Mouse (Mus musculus) left cerebral cortex, adult 2 months (tissue): ENCODE data around the gene Tia1. TPM values are rescaled to one million over a fixed set of nuclear protein-coding genes. Genes with fewer than 3 reads are reported as not detected.

ENCODE experiments used
- DNase-seq, 2 experiments: peaks; one replicate each; pipeline ENCODE4 v3.0.0; 2021 to 2022; ENCODE audit warnings: low spot score in 2 of 2, mixed read lengths in 1 of 2; ENCODE audit errors: extremely low spot score in 1 of 2
- H3K27ac ChIP-seq: fragments of 200-600 bp; 2 replicates; pipeline ENCODE4 v1.8.1; 2022
- H3K4me3 ChIP-seq: fragments of 200-600 bp; 2 replicates; pipeline ENCODE4 v1.8.1; 2022
- CTCF ChIP-seq: fragments of 200-600 bp; IDR thresholded peaks from 2 replicates; pipeline ENCODE4 v1.8.1; 2022; ENCODE audit warnings: antibody characterized with exemption, mild to moderate bottlenecking, moderate library complexity
- intact Hi-C: fragments of 180-260 bp; cut with DNase I; formaldehyde crosslinking; loops from one replicate; pipeline ENCODE4 v1.15.1; 2025
- long read RNA-seq, 2 experiments: library from polyadenylated mRNA; stranded (forward); transcript quantifications; one replicate each; pipeline ENCODE4 v2.0.0; 2021; ENCODE audit warnings: borderline mapping rate in 2 of 2
- total RNA-seq, 2 experiments: library from RNA; stranded (reverse); gene quantifications; 2 replicates each; pipeline ENCODE4 v1.2.3; 2021

Tia1 gene
- total RNA-seq = 100 to 1,000 TPM; 117 to 119 TPM
- long read RNA-seq, experiment 1, full-length matches to known transcripts = 14 of 64 reads
- long read RNA-seq, experiment 1, partial matches to known transcripts = 7 of 64 reads
- long read RNA-seq, experiment 1, other reads (novel, unspliced or antisense) = 43 of 64 reads
- long read RNA-seq, experiment 2, full-length matches to known transcripts = 25 of 74 reads
- long read RNA-seq, experiment 2, partial matches to known transcripts = 15 of 74 reads
- long read RNA-seq, experiment 2, other reads (novel, unspliced or antisense) = 34 of 74 reads

DNA sequence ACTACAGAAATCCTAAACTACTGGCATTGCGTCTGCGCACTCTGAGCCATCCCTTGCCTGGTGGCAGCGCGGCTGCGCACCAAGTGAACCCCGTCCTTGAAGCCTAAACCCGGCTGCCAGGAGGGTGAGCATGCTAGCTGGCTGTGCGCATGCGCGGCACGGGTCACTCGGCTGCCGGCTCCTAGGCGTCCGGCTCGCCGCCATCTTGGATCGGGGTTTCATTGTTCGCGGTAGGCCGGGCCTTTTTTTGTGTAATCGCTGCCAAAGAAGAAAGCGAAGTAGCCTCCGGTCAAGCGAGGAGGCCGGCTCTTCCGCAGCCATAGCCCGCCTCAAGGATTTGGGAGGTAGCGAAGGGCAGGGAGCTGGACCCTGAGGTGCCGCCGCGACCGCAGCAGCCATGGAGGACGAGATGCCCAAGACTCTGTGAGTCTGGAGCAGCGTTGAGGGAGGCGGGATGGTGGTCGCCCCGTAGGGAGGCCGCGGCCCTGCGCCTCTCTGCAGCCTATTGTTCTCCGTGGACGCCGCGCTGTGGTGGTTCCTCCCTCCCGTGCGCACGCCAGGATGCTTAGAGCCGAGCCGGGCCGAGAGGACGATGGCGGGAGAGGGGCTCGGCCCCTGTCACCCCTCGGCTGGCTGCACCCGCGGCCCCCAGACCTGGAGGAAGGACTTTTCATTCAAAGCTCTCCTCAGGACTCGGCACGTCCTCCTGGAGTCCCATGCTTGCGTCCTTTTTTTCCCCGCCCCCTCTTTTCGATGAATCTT is at the start of gene Tia1:
Tia1 (plus strand) TSS at position 120 of the 762 bp plus-strand sequence.
- DNase-seq = peak; percentile 97
- intact Hi-C loops = loop anchor here (1.0 kb wide), 1 partner anchor 123 kb away; no protein-coding TSS in a partner anchor
- Histone ChIP-seq H3K4me3 (peak within 1 kb of the TSS; percentile 69), H3K27ac (peak within 1 kb of the TSS; percentile 100)
- TF ChIP-seq CTCF = no peak

DNA sequence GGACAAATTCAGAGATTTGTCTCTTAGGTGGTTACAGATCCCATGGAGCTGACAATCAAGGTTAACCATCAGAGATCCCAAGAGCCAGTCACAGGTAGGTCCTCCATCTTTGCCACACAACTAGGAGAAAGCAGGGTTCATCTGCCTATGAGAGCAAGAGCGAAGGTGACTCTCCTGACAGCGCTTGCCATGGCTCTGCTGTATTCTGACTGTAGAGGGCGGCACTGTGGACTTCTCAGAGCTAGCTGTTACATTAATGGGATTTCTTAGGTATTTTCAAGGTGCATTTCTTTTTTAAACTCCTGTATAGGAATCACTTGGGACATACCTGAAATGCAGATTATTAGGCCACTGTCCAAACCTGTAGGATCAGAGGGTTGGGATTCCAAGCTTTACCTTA is 49.1 kb upstream of the Tia1 start:
- intact Hi-C loops = no loop called here
- H3K4me3 ChIP-seq = no peak overlapping the region
- TF ChIP-seq CTCF = no peak; the same call in 1 of the 2 replicates
- no peak for DNase-seq
- H3K27ac ChIP-seq = no peak overlapping the region

GRCm38 (mm10) chr6:86356956-86357355 is 47.1 kb upstream of the Tia1 start:
- no peak for DNase-seq
- Histone ChIP-seq H3K27ac (no peak overlapping the region), H3K4me3 (no peak overlapping the region)
- no peak for TF ChIP-seq CTCF
- intact Hi-C loops = no loop called here

DNA sequence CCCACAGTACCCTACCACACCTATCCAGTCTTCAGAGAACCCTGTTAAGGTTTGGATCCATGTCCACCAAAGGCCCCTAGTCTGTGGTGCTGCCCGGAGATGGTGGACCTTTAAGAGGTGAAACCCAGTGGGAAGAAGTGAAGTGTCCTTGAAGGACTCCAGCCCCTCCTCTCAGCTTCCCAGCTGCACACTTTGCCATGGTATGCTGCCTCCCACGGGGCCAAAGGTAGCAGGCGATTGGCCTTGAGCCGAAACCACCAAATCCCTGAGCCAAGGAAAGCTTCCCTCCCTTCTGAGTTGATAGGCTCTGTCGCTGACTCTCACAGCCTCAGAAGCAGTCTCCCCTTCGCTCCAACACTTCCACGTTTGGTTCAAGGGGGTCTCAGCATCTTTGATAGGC is 43.3 kb upstream of the Tia1 start:
- no peak for DNase-seq
- TF ChIP-seq CTCF = no peak
- H3K27ac ChIP-seq = no peak overlapping the region
- intact Hi-C loops = loop anchor here (5.0 kb wide), 1 partner anchor 83 kb away; no protein-coding TSS in a partner anchor
- H3K4me3 ChIP-seq = no peak overlapping the region

DNA sequence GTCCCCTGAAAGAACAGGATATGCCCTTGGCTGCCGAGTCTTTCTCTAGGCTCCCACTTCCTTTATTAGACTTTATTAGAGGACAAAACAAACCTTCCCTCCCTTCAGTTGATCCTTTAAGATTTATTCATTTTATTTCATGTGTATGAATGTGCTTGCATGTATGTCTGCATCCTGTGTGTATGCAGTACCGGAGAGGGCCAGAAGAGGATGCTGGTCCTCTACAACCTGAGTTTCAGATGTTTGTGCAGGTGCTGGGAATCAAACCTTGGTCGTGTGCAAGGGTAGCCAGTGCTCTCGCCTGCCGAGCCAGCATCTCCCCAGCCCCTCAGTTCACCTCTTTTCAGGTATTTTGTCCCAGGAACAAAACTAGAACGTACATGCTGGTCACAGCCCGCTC is 42.6 kb upstream of the Tia1 start:
- TF ChIP-seq CTCF = no peak; the same call in 1 of the 2 replicates
- no peak for DNase-seq
- intact Hi-C loops = loop anchor here (5.0 kb wide), 1 partner anchor 84 kb away; no protein-coding TSS in a partner anchor
- no peak overlapping the region for H3K4me3 ChIP-seq
- H3K27ac ChIP-seq = no peak overlapping the region

DNA sequence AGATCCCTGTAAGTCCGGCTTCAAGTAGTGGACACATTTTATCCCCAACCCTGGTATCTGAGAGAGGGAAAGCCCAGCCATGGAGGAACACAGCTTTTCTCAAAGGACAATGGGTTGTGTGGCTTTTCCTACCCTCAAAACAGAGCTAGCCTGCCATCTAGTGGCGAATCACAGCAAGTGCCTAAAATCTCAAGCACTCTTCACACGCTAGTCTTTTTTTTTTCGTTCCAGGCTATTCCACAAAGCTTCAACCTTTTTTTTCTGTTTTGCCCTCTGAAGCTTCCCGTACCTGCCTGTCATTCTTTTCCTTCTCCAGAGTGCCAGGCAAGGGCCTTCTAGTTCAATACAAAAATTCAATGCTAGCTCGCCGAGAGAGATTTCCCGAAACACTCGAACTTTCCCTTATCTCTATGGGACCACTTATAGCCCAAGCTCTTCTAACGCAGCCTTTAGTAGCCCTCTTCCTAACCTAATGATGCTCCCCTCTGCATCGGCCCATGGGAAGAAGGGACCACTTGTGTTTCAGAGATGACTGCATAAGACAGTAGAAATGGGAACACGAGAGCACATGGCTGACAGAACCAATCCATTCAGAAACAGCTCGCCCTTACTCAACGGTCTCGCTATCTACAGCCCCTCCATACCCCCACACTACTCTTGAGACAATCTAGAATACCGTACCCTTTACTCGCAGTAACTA is 39.4 kb upstream of the Tia1 start:
- intact Hi-C loops = loop anchor here (1.0 to 5.0 kb wide), 5 partner anchors 87 to 336 kb away; partner anchors contain the start of genes Add2 and Tgfa
- peak; percentile 79 to 81 for DNase-seq
- Histone ChIP-seq H3K27ac (peak overlapping the region; percentile 95), H3K4me3 (peak overlapping the region; percentile 60)
- TF ChIP-seq CTCF = peak; percentile 94

GRCm38 (mm10) chr6:86365371-86366124 is 38.5 kb upstream of the Tia1 start, which contains the start of gene Fam136a:
Gene Fam136a, plus strand, starts transcription at chr6:86365646.
- Histone ChIP-seq H3K4me3 (peak within 1 kb of the TSS; percentile 60), H3K27ac (peak within 1 kb of the TSS; percentile 95)
- DNase-seq = peak; percentile 92
- intact Hi-C loops = loop anchor here (2.0 kb wide), 2 partner anchors 171 to 337 kb away; partner anchors contain the start of genes Add2 and Tgfa
- TF ChIP-seq CTCF = peak; percentile 75

- DNase-seq = peak; percentile 30 to 34
- no peak for TF ChIP-seq CTCF
- peak overlapping the region; percentile 60 for H3K4me3 ChIP-seq
- intact Hi-C loops = no loop called here
- peak overlapping the region; percentile 95 for H3K27ac ChIP-seq
Measured at GRCm38 (mm10) chr6:86366125-86366852, 37.7 kb upstream of the Tia1 start.

GRCm38 (mm10) chr6:86366853-86367249 is 37.2 kb upstream of the Tia1 start:
- Histone ChIP-seq H3K27ac (peak overlapping the region; percentile 95), H3K4me3 (no peak overlapping the region; the same call in 1 of the 2 replicates)
- DNase-seq = no peak
- intact Hi-C loops = no loop called here
- TF ChIP-seq CTCF = no peak

DNA sequence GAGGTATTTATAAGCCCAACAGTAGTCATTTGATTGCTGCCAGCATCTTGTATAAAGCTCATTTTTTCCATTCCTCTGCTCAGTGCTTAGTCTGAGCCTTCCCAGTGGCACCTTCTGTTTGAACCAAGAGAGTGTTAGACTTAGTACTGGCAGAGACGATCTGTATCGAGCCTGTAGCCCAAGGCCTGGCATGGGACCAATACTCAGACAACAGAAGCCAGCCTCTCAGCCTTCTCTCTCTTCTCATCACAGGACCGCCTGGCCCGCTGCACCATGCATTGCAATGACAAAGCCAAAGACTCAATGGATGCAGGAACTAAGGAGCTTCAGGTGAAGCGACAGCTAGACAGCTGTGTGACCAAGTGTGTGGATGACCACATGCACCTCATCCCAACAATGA is 35.5 kb upstream of the Tia1 start:
- no peak overlapping the region for H3K27ac ChIP-seq
- H3K4me3 ChIP-seq = no peak overlapping the region
- DNase-seq = no peak
- TF ChIP-seq CTCF = no peak
- intact Hi-C loops = no loop called here
